Mouse (Mus musculus) heart, adult 9 months (tissue): ENCODE data around the gene Sap30bp.

ENCODE experiments used
- DNase-seq, 2 experiments: peaks; one replicate each; pipeline ENCODE4 v3.0.0; 2022; ENCODE audit warnings: low spot score in 2 of 2

The Sap30bp gene

DNA sequence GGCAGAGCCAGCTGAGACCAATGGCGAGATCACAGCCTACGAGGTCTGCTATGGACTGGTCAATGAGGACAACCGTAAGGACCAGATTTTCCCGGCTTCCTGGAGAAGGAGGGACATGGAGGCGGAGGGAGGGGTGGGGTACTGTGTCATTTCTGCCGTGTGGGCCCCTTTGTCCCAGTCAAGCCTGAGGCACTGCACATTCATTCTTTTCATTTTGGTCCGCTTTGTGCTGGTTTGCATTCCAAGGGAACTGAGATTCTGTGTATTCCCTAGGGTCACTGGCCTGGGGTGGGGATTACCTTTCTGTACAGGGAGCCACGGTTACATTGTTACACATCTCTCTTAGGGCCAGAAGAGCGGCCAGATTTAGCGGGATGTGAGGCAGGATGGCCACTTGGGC, 67.5 kb downstream of the Sap30bp start:
- no peak for DNase-seq

DNA sequence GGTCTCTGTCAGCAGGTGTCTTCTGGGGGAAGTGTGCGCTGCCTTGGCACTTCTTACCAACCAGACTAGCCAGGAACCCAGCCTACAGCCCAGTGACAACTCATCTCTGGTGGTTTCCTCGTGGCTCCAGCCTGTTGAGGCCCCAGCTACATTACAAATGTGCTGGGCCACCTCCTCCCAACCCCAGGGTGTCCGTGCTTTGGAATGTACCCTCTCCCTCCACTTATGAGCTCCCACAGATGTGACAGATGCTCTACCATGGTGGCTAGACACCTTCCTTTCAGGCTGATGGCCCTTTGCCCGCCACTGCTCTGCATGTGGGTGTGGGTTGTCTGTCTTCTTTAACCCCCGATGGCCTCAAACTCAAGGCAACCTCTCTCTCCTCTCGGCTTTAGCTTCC, 68.6 kb downstream of the Sap30bp start:
- no peak for DNase-seq

DNA sequence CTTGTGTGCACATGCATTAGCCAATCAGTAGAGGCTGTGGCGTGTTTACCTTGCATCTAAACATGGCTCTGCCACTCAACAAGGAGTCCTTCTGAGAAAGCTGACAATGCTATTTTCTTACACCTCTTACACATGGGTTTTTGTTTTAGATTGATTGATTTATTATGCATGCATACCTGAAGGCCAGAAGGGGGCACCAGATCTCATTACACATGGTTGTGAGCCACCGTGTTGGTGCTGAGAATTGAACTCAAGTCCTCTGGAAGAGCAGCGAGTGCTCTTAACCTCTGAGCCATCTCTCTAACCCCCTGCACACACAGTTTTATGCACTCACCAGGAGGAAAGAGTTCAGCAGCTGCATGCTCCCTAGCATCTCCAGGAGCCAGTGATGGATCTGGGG, 69.8 kb downstream of the Sap30bp start:
- DNase-seq: no peak

DNA sequence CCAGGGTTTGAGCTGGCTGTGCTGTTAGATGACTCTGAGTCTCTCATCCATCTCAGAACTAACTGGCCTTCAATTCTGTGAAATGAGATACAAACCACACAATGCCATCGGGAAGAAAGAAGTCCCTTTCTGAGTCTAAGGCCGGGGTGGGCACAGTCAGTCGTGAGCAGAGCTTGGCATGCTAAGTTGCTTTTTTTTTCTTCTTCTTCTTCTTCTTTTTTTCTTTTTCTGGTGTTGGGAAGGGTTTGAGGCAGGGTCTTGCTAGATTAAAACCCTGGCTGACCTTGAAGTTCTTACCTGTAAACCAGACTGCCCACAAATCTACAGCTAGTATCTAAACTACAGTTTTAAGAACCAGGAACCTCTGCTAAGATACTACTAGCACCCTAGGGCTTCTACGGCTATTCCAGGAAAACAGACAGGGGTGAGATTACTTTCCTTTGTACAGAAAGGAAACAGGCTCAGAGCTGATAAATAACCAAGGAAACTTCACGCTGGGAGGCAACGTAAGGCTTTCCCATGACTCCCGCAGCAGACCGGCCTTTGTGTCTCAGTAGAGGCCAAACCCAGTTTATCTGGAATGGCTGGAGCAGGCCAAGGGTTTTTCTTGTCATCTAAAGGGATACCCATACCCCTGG, 71.2 kb downstream of the Sap30bp start:
- DNase-seq: no peak

DNA sequence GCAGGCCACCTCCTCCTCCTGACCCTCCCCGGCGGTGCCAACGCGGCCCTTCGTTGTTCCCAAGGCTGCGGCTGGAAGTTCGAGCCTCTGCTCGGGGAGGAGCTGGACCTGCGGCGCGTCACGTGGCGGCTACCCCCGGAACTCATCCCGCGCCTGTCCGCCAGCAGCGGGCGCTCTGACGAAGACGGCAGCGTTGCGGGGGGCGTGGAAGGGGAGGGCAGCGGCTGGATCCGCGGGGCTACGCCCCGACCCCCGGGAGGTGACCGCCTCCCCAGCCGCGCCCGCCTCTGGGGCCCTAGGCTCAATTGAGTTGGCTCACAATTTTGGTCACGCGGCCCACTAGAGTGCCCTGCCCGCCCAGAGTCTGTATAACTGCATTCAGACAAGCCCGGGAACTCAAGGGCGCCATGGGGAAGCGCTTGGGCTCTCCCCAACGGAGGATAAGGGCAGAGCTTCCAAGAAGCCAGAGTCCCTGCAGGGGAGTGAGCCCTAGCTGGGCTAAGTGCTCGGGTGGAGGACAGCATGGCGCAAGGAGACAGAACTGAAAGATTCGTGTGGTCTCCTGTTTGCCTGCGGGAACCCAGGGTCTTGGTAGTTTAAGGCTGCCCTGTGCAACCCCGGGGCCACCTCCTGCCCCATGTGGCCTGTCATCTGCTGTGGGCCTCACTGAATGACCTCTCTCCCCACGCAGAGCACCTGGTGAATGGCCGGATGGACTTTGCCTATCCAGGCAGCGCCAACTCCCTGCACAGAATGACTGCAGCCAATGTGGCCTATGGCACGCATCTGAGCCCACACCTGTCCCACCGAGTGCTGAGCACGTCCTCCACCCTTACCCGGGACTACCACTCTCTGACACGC, 72.0 kb downstream of the Sap30bp start:
- DNase-seq: peak; percentile 83 to 86

DNA sequence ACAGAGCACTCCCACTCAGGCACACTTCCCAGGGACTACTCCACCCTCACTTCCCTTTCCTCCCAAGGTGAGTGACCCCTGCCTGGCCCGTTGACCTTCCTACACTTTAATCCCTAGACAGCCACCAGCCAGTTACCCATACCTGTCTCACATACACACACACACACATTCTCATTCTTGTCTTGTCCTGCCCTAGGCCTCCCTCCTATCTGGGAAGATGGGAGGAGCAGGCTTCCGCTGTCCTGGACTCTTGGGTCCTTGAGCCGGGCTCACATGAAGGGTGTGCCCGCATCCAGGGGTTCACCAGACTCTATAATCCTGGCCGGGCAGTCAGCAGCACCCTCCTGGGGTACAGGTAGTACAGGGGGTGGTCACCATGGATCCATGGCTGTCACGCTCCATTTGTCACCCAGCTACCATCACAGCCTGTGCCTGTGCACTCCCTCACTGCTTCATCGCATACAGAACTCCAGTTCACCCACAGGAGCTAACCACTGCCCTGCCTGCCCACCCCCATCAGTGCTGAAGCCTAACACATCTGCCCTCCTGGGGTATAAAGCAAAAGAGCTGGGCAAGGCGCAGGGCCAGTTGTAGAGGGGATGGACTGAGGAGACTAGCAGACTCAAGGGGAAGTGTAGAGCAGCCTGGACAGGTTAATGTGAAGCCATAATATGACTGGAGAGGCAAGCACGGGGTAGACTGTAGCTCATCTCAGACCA, 72.8 kb downstream of the Sap30bp start:
- DNase-seq: no peak

DNA sequence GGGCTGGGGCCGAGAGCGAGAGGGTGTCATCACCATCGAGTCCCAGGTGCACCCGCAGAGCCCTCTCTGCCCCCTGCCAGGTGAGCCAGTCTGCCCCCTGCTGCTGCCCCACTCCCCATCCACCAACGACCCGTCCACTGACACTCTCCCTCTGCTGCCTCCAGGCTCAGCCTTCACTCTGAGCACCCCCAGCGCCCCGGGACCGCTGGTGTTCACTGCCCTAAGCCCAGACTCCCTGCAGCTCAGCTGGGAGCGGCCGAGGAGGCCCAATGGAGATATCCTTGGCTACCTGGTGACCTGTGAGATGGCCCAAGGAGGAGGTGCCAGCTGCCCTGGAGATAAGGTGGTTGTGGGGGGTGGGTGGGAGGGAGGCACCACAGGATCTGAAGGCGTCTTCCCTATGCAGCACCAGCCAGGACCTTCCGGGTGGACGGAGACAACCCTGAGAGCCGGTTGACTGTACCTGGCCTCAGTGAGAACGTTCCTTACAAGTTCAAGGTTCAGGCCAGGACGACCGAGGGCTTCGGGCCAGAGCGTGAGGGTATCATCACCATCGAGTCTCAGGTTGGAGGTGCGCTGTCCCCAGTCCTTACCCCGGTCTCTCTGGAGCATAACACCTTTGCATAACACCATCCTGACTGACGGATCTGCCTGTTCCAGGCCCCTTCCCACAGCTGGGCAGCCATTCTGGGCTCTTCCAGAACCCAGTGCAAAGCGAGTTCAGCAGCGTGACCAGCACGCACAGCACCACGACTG, 74.2 kb downstream of the Sap30bp start:
- DNase-seq: no peak

DNA sequence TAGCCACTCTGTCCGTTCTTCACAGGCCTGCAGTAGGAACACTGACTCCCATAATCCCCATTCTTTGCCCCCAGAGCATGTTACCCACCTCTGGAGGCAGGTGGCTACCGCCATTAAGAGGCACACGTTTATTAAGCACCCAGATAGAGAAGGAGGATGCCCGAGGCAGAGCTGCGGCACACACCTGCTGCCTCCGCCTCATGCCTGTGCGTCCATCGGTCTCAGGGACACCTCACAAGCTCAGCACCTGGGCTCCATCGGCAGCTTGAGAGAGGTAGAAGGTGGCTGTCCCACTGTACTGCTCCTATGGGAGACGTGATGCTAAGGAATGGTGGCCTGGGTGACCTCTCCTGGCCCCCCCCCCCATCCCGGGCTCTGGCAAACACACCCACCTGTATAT, 75.3 kb downstream of the Sap30bp start:
- DNase-seq: no peak

DNA sequence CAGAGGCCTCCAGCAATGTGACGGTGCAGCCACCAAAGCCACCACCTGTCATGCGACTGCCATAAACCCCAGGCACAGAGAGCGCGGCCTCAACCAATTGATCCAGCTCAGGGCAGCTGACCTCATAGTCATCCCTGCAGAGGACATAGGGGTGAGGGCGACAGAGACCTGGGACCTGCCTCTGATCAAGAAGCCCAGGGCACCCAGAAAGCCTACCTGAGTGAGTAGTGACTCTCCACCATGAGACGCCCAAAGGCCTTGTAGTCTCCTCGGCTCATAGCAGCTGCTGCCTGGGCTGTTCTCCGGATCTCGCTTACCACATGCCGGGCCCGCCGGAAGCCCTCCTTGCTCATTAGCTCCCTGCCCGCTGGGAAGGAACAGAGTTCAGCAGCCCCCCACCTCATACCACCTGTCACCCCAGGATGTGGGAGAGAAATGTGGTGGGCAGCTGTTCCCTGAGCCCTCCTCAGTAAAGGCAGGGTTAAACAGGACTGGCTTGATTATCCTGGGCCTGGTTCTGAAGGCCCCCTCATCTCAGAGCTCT, 75.8 kb downstream of the Sap30bp start:
- no peak for DNase-seq

DNA sequence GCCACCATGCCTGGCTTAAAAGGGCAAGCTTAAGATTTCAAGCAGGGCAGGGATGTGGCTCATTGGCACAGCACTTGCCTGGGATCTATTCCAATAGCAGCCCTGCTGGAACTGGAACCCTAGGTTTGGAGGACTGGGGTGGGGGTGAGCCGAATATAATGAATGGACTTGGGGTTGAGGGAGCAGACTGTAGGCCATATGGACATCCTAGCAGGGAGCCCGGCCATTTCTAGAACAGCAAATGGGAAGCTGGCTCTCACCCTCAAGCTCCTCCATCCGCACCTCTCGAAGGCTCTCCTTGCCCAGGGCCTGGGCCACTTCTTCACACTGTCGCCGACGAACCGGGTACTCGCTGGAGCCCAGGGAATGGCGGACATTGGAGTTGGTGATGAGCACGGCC, 76.6 kb downstream of the Sap30bp start:
- no peak for DNase-seq

DNA sequence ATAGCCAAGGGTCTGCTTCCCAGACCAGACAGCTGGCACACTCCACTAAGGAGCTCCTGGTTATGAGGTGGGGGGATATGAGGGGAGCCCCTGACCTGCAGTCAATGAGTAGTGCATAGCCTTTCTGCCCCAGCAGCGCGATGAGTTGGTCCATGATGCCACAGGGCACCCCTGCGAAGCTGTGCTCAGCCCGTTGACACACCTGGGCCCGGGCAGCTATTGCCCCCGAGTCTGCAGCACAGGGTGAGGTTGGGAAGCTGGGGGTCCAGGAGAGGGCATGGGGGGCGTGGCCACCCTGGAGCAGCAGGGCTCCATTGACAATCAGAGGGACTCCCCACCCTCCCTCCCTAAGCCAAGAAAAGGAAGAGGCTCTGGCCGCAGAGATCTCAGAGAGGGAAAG, 77.1 kb downstream of the Sap30bp start:
- no peak for DNase-seq

DNA sequence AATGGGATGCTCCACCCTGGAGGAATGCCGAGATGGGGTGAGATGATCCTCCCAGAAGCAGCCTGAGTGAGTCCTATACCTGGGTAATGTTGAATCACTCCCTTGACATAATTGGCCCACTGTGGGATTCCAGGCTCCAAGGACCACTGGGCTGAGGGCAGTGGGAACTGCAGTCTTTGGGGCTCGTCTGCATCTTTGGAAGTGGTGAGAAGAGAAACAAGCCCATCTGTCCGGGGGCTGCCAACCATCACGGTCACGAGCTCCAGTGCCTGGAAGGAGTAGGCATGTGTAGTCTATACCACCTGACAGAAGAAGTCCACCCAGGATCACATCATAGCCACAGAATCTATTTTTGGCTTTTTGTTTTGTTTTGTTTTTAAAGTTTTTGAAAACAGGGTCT, 77.9 kb downstream of the Sap30bp start:
- no peak for DNase-seq

DNA sequence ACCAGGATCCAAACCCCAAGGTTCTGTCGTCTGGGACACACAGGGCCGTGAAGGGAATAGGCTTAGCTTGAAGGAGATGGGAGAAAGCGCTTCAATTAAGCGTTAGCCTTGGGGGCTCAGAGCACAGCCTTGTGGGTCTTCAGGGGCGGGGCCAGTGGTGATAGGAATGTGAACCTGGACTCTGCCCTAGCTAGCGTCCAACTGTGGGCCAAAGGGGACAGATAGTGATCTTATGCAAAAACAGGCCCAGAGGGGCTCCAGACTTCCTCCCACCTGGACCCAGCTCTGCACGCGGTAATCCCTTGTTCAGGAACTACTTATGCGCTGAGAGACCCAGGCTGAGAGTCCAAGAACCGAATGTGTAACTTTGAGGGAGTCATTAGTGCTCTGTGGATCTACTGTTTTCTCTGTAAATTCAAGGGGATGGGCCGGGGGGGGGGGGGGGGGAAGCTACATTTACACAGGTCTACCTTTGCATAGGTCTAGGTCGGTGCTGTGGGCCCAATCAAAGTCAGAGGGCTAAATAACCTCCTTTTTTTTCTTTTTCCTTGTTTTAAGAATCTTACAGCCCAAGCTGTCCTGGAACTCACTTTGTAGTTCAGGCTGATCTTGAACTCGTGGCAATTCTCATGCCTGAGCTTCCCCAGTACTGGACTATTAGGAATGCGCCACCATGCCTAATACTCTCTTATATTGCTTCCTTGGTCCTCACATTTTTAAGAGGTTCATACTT, 78.6 kb downstream of the Sap30bp start:
- no peak for DNase-seq

DNA sequence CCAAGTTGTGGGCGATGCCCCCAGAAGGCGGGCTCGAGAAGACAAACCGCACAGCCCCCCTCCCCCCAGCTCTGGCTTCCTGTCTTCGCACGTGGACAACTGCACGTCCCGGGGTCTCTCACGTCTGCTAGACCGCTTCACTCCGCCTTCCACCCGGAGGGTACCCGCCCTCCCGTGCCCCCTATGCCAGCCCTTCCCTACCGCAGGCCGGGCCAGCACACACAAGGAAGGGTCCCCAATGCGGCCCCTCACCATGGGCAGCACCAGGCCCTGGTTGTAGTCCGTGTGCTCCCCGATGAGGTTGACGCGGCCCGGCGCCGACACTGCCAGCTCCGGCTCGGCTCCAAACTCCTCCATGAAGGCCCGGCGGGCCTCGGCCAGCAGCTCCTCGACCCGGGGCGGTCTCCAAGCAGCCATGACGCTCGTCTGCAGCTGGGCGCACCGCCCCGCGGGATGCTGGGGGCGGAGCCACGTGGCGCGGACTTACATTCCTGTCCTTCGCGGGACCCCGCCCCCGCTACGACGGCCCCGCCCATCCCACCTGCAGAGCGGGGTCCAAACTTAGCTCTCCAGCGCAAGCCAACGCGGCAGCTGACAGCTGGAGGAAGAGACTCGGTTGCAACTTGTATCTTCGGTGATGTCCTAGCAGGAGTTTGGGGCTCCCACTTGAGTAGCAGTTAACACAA, 79.3 kb downstream of the Sap30bp start, which contains the start of gene Galk1:
Galk1 (minus strand) TSS at position 458 of the 686 bp plus-strand sequence.
- peak; percentile 87 to 89 for DNase-seq

DNA sequence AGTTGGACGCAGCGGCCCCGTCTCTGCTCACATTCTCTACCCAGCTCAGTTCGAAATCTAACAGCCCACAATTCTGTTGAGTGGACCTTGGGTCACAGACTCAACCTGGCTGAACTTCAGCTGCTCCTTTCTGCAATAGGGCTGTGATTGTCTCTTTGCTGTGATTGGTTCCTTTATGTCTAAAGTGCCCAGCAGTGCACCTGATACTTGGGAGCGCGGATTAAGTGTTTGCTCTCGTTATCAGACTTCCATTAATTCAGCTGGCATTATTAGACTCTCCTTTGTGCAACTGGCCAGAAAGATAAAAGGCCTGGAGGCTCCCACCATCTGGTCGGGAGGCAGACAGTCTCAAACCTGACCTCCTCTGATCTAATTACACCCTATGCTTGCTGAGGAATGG, 81.7 kb downstream of the Sap30bp start:
- DNase-seq: no peak
